Mouse (Mus musculus): ENCODE results near the gene Hck. TPM values are rescaled to one million over a fixed set of nuclear protein-coding genes. Genes with fewer than 3 reads are reported as not detected.

Hck gene
- 0.72 TPM for polyA plus RNA-seq (2014; fragmentation: Illumina TruSeq; extraction: RNeasy Lipid Tissue Mini Kit (QIAGEN cat#74804); ENCODE audit: low read depth, low replicate concordance)

GRCm38 (mm10) chr2:153108313-153109264 is at the start of gene Hck:
Hck (plus strand) TSS chr2:153108468.

DNA sequence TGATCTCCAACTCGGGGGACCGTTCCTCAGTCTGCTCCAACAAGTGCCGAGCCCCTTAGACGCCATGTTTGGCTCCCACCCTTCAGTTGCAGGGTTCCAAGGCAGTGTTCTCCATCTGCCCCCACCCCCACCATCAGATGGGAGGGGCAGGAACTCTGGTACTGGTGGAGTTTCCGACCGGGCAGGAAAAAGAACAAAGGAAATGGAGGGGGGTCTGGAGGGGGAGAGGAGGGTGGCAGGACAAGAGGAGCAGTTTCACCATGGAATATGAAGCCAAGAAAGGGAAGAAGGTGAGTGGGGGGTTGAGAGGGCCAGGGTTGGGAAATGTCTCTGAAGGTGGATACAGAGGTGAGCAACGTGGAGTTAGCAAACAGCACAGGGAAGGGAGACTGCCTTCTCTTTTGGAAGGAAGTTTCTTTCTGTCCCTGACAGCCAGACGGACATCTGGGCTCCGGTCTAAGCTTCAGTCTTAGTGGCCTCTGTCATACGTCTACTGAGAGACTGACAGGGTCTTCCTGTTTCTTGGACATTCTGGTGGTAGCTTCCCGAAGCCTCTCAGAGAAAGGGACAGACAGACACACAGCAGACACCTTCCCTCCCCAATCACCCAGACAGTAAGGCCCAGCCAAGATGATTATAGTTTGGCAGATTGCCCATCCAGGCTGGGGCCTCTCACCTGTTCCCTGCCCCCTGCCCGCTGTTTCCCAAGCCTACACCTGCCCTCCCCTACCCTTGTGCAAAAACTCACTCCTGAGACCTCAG is 42.3 kb upstream of the Hck start, which contains the start of gene Ccm2l:
Gene Ccm2l (plus strand): TSS at position 209 of the 762 bp plus-strand sequence.

GRCm38 (mm10) chr2:153160844-153161683 is 52.8 kb downstream of the Hck start, which contains the start of gene Tm9sf4:
Tm9sf4 (plus strand) TSS chr2:153161303.

Other genes with a start within 250 kb of the Hck start
- gene Mylk2, start 197.1 kb upstream of the Hck start, polyA plus RNA-seq (2014; fragmentation: Illumina TruSeq; extraction: RNeasy Lipid Tissue Mini Kit (QIAGEN cat#74804); ENCODE audit: low read depth, low replicate concordance), result not detected
- gene Foxs1, start 175.3 kb upstream of the Hck start, polyA plus RNA-seq (2014; fragmentation: Illumina TruSeq; extraction: RNeasy Lipid Tissue Mini Kit (QIAGEN cat#74804); ENCODE audit: low read depth, low replicate concordance), result not detected
- not detected for gene Dusp15, start 156.8 kb upstream of the Hck start, polyA plus RNA-seq (2014; fragmentation: Illumina TruSeq; extraction: RNeasy Lipid Tissue Mini Kit (QIAGEN cat#74804); ENCODE audit: low read depth, low replicate concordance)
- not detected for gene Ttll9, start 146.0 kb upstream of the Hck start, polyA plus RNA-seq (2014; fragmentation: Illumina TruSeq; extraction: RNeasy Lipid Tissue Mini Kit (QIAGEN cat#74804); ENCODE audit: low read depth, low replicate concordance)
- 26.6 TPM for gene Pdrg1, start 93.0 kb upstream of the Hck start, polyA plus RNA-seq (2014; fragmentation: Illumina TruSeq; extraction: RNeasy Lipid Tissue Mini Kit (QIAGEN cat#74804); ENCODE audit: low read depth, low replicate concordance)
- gene Xkr7, start 76.6 kb upstream of the Hck start, polyA plus RNA-seq (2014; fragmentation: Illumina TruSeq; extraction: RNeasy Lipid Tissue Mini Kit (QIAGEN cat#74804); ENCODE audit: low read depth, low replicate concordance), result not detected
- gene Ccm2l, start 42.5 kb upstream of the Hck start, polyA plus RNA-seq (2014; fragmentation: Illumina TruSeq; extraction: RNeasy Lipid Tissue Mini Kit (QIAGEN cat#74804); ENCODE audit: low read depth, low replicate concordance), result 1.2 TPM
- 18.9 TPM for gene Tm9sf4, start 52.8 kb downstream of the Hck start, polyA plus RNA-seq (2014; fragmentation: Illumina TruSeq; extraction: RNeasy Lipid Tissue Mini Kit (QIAGEN cat#74804); ENCODE audit: low read depth, low replicate concordance)
- 0.19 TPM for gene Tspyl3, start 117.0 kb downstream of the Hck start, polyA plus RNA-seq (2014; fragmentation: Illumina TruSeq; extraction: RNeasy Lipid Tissue Mini Kit (QIAGEN cat#74804); ENCODE audit: low read depth, low replicate concordance)
- 2.0 TPM for gene Plagl2, start 133.0 kb downstream of the Hck start, polyA plus RNA-seq (2014; fragmentation: Illumina TruSeq; extraction: RNeasy Lipid Tissue Mini Kit (QIAGEN cat#74804); ENCODE audit: low read depth, low replicate concordance)
- gene Pofut1, start 133.1 kb downstream of the Hck start, polyA plus RNA-seq (2014; fragmentation: Illumina TruSeq; extraction: RNeasy Lipid Tissue Mini Kit (QIAGEN cat#74804); ENCODE audit: low read depth, low replicate concordance), result 4.2 TPM
- gene Kif3b, start 182.9 kb downstream of the Hck start, polyA plus RNA-seq (2014; fragmentation: Illumina TruSeq; extraction: RNeasy Lipid Tissue Mini Kit (QIAGEN cat#74804); ENCODE audit: low read depth, low replicate concordance), result 4.6 TPM
- 6.9 TPM for gene Asxl1, start 237.4 kb downstream of the Hck start, polyA plus RNA-seq (2014; fragmentation: Illumina TruSeq; extraction: RNeasy Lipid Tissue Mini Kit (QIAGEN cat#74804); ENCODE audit: low read depth, low replicate concordance)